Mouse (Mus musculus) ovary, postnatal 36 days (tissue): Measurements from ENCODE around the gene Gm5129.

Experiments used
- DNase-seq: peaks from one replicate; pipeline ENCODE4 v3.0.0; 2022; ENCODE audit warnings: low spot score, mixed read lengths

The Gm5129 gene

GRCm38 (mm10) chr5:29725369-29725768 is 10.4 kb downstream of the Gm5129 start:
- no peak for DNase-seq

DNA sequence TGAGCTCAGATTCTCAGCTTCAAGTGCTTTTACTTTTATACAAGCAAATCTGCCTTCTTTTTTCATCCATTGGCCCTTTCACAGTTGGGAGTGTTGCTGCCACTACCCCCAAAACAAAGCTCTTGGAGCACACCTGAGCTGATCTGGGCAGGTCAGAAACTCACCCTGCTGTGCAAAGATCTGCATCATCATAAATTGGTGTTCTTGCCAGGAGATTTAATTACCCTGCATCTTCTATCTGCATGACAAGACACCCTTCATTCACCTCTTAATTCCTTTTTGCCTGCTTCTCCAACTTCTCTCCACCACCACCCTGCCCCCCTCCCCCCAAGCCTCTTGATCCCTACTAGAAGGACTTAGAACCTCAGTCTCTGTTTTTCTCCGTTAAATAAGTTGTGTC is 14.6 kb downstream of the Gm5129 start:
- DNase-seq: no peak

DNA sequence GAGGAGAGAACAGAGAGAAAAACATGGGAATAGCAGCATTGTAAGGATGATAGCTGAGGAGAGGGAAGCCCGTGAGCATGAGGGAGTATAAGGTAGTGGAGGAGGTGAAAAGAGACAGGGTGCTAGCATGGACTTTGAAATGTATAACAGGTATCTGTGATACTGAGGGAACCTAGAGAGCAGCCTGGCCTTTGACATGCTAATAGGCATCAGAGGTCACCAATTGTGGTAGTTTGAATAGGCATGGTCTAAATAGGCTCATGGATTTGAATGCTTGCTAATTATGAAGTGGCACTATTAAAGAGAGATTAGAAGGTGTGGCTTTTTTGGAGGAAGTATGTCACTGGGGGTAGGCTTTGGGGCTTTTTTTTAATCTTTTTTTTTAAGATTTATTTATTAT is 22.8 kb downstream of the Gm5129 start:
- no peak for DNase-seq

- no peak for DNase-seq
Observed at GRCm38 (mm10) chr5:29711631-29712030, 24.1 kb downstream of the Gm5129 start.

DNA sequence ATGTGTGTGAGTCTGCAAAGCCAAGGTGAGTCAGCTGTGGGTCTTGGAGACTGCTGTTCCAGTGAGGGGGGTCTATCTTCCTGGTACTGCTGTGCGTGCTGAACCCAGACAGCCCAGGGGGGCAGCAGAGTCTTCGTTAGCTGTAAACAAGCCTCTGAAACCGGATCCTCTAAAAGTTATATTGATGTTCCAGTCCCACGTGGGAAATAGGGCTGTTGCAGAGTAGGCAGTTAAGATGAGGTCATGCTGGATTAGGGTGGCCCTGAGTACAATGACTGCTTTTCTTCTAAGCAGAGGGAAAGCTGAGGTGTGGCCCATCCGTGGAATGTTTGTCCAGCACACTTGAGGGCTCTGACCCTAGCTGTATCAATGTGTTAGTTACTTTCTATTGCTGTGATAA is 27.5 kb downstream of the Gm5129 start:
- no peak for DNase-seq

DNA sequence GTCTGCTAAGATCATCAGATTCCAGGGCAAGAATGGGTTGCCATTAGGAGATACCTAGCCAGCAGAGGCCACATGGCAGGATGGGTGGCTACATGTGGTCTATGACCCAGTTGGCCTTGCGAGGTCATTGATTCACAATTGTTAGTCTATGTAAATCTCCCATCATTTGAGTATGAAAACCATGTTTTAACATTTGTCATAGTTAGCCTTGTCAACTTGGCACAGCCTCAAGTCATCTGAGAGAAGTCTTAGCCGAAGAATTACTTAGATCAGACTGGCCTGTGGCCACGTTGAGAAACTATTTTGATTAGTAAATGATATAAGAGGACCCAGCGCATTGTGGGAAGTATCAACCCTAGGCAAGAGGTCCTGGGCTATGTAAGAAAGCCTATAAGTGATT is 28.5 kb downstream of the Gm5129 start:
- no peak for DNase-seq

- DNase-seq: no peak
Observed at GRCm38 (mm10) chr5:29699520-29700202, 36.1 kb downstream of the Gm5129 start.

GRCm38 (mm10) chr5:29698493-29698892 is 37.2 kb downstream of the Gm5129 start:
- DNase-seq: no peak

- DNase-seq: no peak
Observed at GRCm38 (mm10) chr5:29688352-29688751, 47.4 kb downstream of the Gm5129 start.

DNA sequence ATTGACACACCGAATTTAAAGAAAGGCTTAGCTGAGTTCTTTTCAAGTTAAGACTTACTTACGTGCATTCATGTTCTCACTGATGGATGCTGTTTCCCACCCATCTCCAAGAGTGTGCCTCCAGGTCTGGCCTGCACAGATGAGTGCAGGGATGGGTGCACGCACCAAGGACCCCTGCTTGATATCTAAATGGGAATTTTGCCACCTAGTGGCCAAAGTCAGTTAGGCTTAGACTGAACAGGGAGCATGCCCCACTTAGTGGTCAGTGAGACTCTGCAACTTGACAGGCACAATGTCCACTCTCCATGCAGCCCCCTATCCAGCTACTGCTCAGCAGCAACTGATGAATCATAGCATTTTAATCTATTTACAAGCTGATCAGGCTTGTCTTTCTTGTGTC is 48.1 kb downstream of the Gm5129 start:
- no peak for DNase-seq
